Mouse (Mus musculus) heart, embryonic 11.5 days (tissue): ENCODE measurements around the gene AC131692.1. TPM values are rescaled to one million over a fixed set of nuclear protein-coding genes. Genes with fewer than 3 reads are reported as not detected.

Experiments used
- microRNA-seq: library from miRNA; unstranded; fragments of <30 nt; microRNA quantifications from one replicate; pipeline ENCODE4, GENCODE M21; 2016; ENCODE audit warnings: borderline number of aligned reads
- polyA plus RNA-seq: library from polyadenylated mRNA; unstranded; fragments of >200 nt; fragmentation: Nextera tagmentation; extraction: Ambion mirVana; gene quantifications from 2 replicates; pipeline ENCODE4 v1.2.1, GENCODE M21; 2014

The AC131692.1 gene
- polyA plus RNA-seq, 1 experiment from 2014 or later: 1.0 TPM

Small RNA genes lying within 50 kb of the gene (microRNA-seq; reads per million reads assigned to microRNA genes)
- 1.8 reads per million, percentile 23 among the genes with 10 or more reads in this experiment for gene Mir6988

Other genes starting within 250 kb of the AC131692.1 start
- 15.4 and 19.3 TPM in 2 replicates for gene Frmd8, start 219.1 kb upstream of the AC131692.1 start, polyA plus RNA-seq
- 2.1 and 2.3 TPM in 2 replicates for gene Slc25a45, start 216.6 kb upstream of the AC131692.1 start, polyA plus RNA-seq
- 1.5 and 2.6 TPM in 2 replicates for gene Tigd3, start 200.3 kb upstream of the AC131692.1 start, polyA plus RNA-seq
- 105 and 119 TPM in 2 replicates for gene Dpf2, start 181.4 kb upstream of the AC131692.1 start, polyA plus RNA-seq
- gene Cdc42ep2, start 169.6 kb upstream of the AC131692.1 start, polyA plus RNA-seq: 6.3 and 7.6 TPM in 2 replicates
- gene Pola2, start 130.2 kb upstream of the AC131692.1 start, polyA plus RNA-seq: 58.9 and 59.2 TPM in 2 replicates
- not detected in 2 replicates for gene Slc22a20, start 108.3 kb upstream of the AC131692.1 start, polyA plus RNA-seq
- 7.7 and 8.5 TPM in 2 replicates for gene Capn1, start 78.5 kb upstream of the AC131692.1 start, polyA plus RNA-seq
- 19.5 and 22.1 TPM in 2 replicates for gene Syvn1, start 47.8 kb upstream of the AC131692.1 start, polyA plus RNA-seq
- 70.7 and 75.3 TPM in 2 replicates for gene Mrpl49, start 36.6 kb upstream of the AC131692.1 start, polyA plus RNA-seq
- gene Fau, start 36.6 kb upstream of the AC131692.1 start, polyA plus RNA-seq: 586 and 633 TPM in 2 replicates
- 27.1 and 27.5 TPM in 2 replicates for gene Znhit2, start 33.2 kb upstream of the AC131692.1 start, polyA plus RNA-seq
- gene Tm7sf2, start 26.0 kb upstream of the AC131692.1 start, polyA plus RNA-seq: 10.1 and 11.9 TPM in 2 replicates
- gene Vps51, start 17.2 kb upstream of the AC131692.1 start, polyA plus RNA-seq: 38.9 and 43.7 TPM in 2 replicates
- gene Tmem262, start 14.4 kb upstream of the AC131692.1 start, polyA plus RNA-seq: not detected in 2 replicates
- 0.36 TPM in 1 of 2 replicates, not detected in the other for gene Gm28374, start 12.2 kb upstream of the AC131692.1 start, polyA plus RNA-seq
- 51.2 and 56.2 TPM in 2 replicates for gene Zfpl1, start 9.5 kb upstream of the AC131692.1 start, polyA plus RNA-seq
- gene Cdca5, start 9.4 kb upstream of the AC131692.1 start, polyA plus RNA-seq: 31.1 and 33.4 TPM in 2 replicates
- gene Naaladl1, start 11.4 kb downstream of the AC131692.1 start, polyA plus RNA-seq: 0.23 and 0.40 TPM in 2 replicates
- gene Sac3d1, start 24.2 kb downstream of the AC131692.1 start, polyA plus RNA-seq: 38.1 and 41.0 TPM in 2 replicates
- gene Snx15, start 33.9 kb downstream of the AC131692.1 start, polyA plus RNA-seq: 22.6 and 25.5 TPM in 2 replicates
- gene Batf2, start 46.6 kb downstream of the AC131692.1 start, polyA plus RNA-seq: not detected in 2 replicates
- gene Arl2, start 47.1 kb downstream of the AC131692.1 start, polyA plus RNA-seq: 61.8 and 73.8 TPM in 2 replicates
- gene Majin, start 90.0 kb downstream of the AC131692.1 start, polyA plus RNA-seq: not detected in 2 replicates
- gene Gpha2, start 132.0 kb downstream of the AC131692.1 start, polyA plus RNA-seq: 0.29 TPM in 1 of 2 replicates, not detected in the other
- 22.2 and 27.7 TPM in 2 replicates for gene Ppp2r5b, start 141.5 kb downstream of the AC131692.1 start, polyA plus RNA-seq
- gene Atg2a, start 147.2 kb downstream of the AC131692.1 start, polyA plus RNA-seq: 6.1 and 8.4 TPM in 2 replicates
- 70.0 and 82.8 TPM in 2 replicates for gene Ehd1, start 182.3 kb downstream of the AC131692.1 start, polyA plus RNA-seq
- 0.44 and 0.74 TPM in 2 replicates for gene Cdc42bpg, start 212.0 kb downstream of the AC131692.1 start, polyA plus RNA-seq
- gene Men1, start 240.6 kb downstream of the AC131692.1 start, polyA plus RNA-seq: 31.8 and 35.1 TPM in 2 replicates
- gene Map4k2, start 246.7 kb downstream of the AC131692.1 start, polyA plus RNA-seq: 9.6 and 10.1 TPM in 2 replicates